Mouse (Mus musculus): ENCODE measurements around the gene Grxcr1.

The Grxcr1 gene

GRCm38 (mm10) chr5:68031744-68032143, at the start of gene Grxcr1:
Gene Grxcr1, plus strand, starts transcription at chr5:68031835.
- in situ Hi-C loops (cut with MseI, MboI): no loop called here

- in situ Hi-C loops (cut with MseI, MboI): no loop called here
Measured at GRCm38 (mm10) chr5:67981946-67982526, 49.6 kb upstream of the Grxcr1 start.

- in situ Hi-C loops (cut with MseI, MboI): no loop called here
Measured at GRCm38 (mm10) chr5:67990426-67990825, 41.2 kb upstream of the Grxcr1 start.

- in situ Hi-C loops (cut with MseI, MboI): loop anchor here in 1 of 2 experiments (25.0 kb wide), 1 partner anchor 465 kb away; no protein-coding TSS in a partner anchor
Measured at GRCm38 (mm10) chr5:68002611-68003010, 29.0 kb upstream of the Grxcr1 start.

- in situ Hi-C loops (cut with MseI, MboI): loop anchor here in 1 of 2 experiments (25.0 kb wide), 1 partner anchor 467 kb away; no protein-coding TSS in a partner anchor
Measured at GRCm38 (mm10) chr5:68003904-68004303, 27.7 kb upstream of the Grxcr1 start.

GRCm38 (mm10) chr5:68004419-68004818, 27.2 kb upstream of the Grxcr1 start:
- in situ Hi-C loops (cut with MseI, MboI): loop anchor here in 1 of 2 experiments (25.0 kb wide), 1 partner anchor 467 kb away; no protein-coding TSS in a partner anchor

GRCm38 (mm10) chr5:68007074-68007473, 24.6 kb upstream of the Grxcr1 start:
- in situ Hi-C loops (cut with MseI, MboI): loop anchor here in 1 of 2 experiments (25.0 kb wide), 1 partner anchor 470 kb away; no protein-coding TSS in a partner anchor

GRCm38 (mm10) chr5:68011569-68011968, 20.1 kb upstream of the Grxcr1 start:
- in situ Hi-C loops (cut with MseI, MboI): loop anchor here (5.0 to 25.0 kb wide), 2 partner anchors 254 to 474 kb away; no protein-coding TSS in a partner anchor

- in situ Hi-C loops (cut with MseI, MboI): loop anchor here (5.0 to 25.0 kb wide), 2 partner anchors 255 to 475 kb away; no protein-coding TSS in a partner anchor
Measured at GRCm38 (mm10) chr5:68012618-68013017, 19.0 kb upstream of the Grxcr1 start.

GRCm38 (mm10) chr5:68020870-68021269, 10.8 kb upstream of the Grxcr1 start:
- in situ Hi-C loops (cut with MseI, MboI): loop anchor here in 1 of 2 experiments (25.0 kb wide), 1 partner anchor 484 kb away; no protein-coding TSS in a partner anchor

GRCm38 (mm10) chr5:68026658-68027422, 4.8 kb upstream of the Grxcr1 start:
- in situ Hi-C loops (cut with MseI, MboI): no loop called here

GRCm38 (mm10) chr5:68027474-68027873, 4.2 kb upstream of the Grxcr1 start:
- in situ Hi-C loops (cut with MseI, MboI): no loop called here

- in situ Hi-C loops (cut with MseI, MboI): no loop called here
Measured at GRCm38 (mm10) chr5:68033345-68033744, 1.7 kb downstream of the Grxcr1 start.

GRCm38 (mm10) chr5:68039077-68039476, 7.4 kb downstream of the Grxcr1 start:
- in situ Hi-C loops (cut with MseI, MboI): no loop called here

GRCm38 (mm10) chr5:68043339-68043738, 11.7 kb downstream of the Grxcr1 start:
- in situ Hi-C loops (cut with MseI, MboI): no loop called here

- in situ Hi-C loops (cut with MseI, MboI): no loop called here
Measured at GRCm38 (mm10) chr5:68048783-68049182, 17.1 kb downstream of the Grxcr1 start.

- in situ Hi-C loops (cut with MseI, MboI): no loop called here
Measured at GRCm38 (mm10) chr5:68049536-68049935, 17.9 kb downstream of the Grxcr1 start.

- in situ Hi-C loops (cut with MseI, MboI): no loop called here
Measured at GRCm38 (mm10) chr5:68051101-68051500, 19.5 kb downstream of the Grxcr1 start.

- in situ Hi-C loops (cut with MseI, MboI): no loop called here
Measured at GRCm38 (mm10) chr5:68057574-68057973, 25.9 kb downstream of the Grxcr1 start.

- in situ Hi-C loops (cut with MseI, MboI): no loop called here
Measured at GRCm38 (mm10) chr5:68068694-68069093, 37.1 kb downstream of the Grxcr1 start.

- in situ Hi-C loops (cut with MseI, MboI): no loop called here
Measured at GRCm38 (mm10) chr5:68070308-68070707, 38.7 kb downstream of the Grxcr1 start.

GRCm38 (mm10) chr5:68071857-68072256, 40.2 kb downstream of the Grxcr1 start:
- in situ Hi-C loops (cut with MseI, MboI): no loop called here

Data from mouse trophoblast stem cell (cell line).